Mouse (Mus musculus) embryo, embryonic 10 days (tissue): ENCODE data around the gene Trp53.
A peak's percentile ranks its signal among the peaks of the same experiment; 100 is the strongest.
"Not testable (repeated sequence)": the region's sequence is repeated elsewhere in the genome, so short reads cannot be mapped to it uniquely, and the experiment has no call there.

Source experiments
- DNase-seq: peaks from one replicate; pipeline ENCODE4 v3.0.0-alpha.2; 2015; ENCODE audit warnings: low spot score

Gene Trp53

GRCm38 (mm10) chr11:69580091-69580514 lies at the start of gene Trp53, which contains the start of gene Wrap53:
Trp53 (plus strand) TSS chr11:69580359.
Wrap53 (minus strand) TSS chr11:69580255.
- peak; percentile 96 for DNase-seq

- not testable (repeated sequence) for DNase-seq
Observed at GRCm38 (mm10) chr11:69530755-69531154, 49.4 kb upstream of the Trp53 start.

GRCm38 (mm10) chr11:69532480-69533150 lies 47.5 kb upstream of the Trp53 start:
- DNase-seq = no peak

GRCm38 (mm10) chr11:69534990-69535389 lies 45.2 kb upstream of the Trp53 start:
- no peak for DNase-seq

GRCm38 (mm10) chr11:69540700-69541099 lies 39.5 kb upstream of the Trp53 start:
- no peak for DNase-seq

GRCm38 (mm10) chr11:69541741-69542140 lies 38.4 kb upstream of the Trp53 start:
- DNase-seq = not testable (repeated sequence)

GRCm38 (mm10) chr11:69543598-69543997 lies 36.6 kb upstream of the Trp53 start:
- DNase-seq = no peak

GRCm38 (mm10) chr11:69545957-69546356 lies 34.2 kb upstream of the Trp53 start:
- no peak for DNase-seq

- peak; percentile 84 for DNase-seq
Observed at GRCm38 (mm10) chr11:69546423-69547053, 33.6 kb upstream of the Trp53 start.

- peak; percentile 69 for DNase-seq
Observed at GRCm38 (mm10) chr11:69547071-69547470, 33.1 kb upstream of the Trp53 start.

- DNase-seq = no peak
Observed at GRCm38 (mm10) chr11:69549060-69549656, 31.0 kb upstream of the Trp53 start, which contains the start of gene Dnah2. Dnah2 (minus strand) TSS chr11:69549110.

- DNase-seq = no peak
Observed at GRCm38 (mm10) chr11:69551310-69551709, 28.8 kb upstream of the Trp53 start.

- peak; percentile 93 for DNase-seq
Observed at GRCm38 (mm10) chr11:69552622-69553340, 27.4 kb upstream of the Trp53 start.

- peak; percentile 82 for DNase-seq
Observed at GRCm38 (mm10) chr11:69553341-69553721, 26.8 kb upstream of the Trp53 start.

- no peak for DNase-seq
Observed at GRCm38 (mm10) chr11:69554539-69555140, 25.5 kb upstream of the Trp53 start.

GRCm38 (mm10) chr11:69557381-69557958 lies 22.7 kb upstream of the Trp53 start:
- peak; percentile 81 for DNase-seq

GRCm38 (mm10) chr11:69558756-69559155 lies 21.4 kb upstream of the Trp53 start:
- DNase-seq = no peak

- DNase-seq = no peak
Observed at GRCm38 (mm10) chr11:69559183-69559582, 21.0 kb upstream of the Trp53 start.

- DNase-seq = peak; percentile 86
Observed at GRCm38 (mm10) chr11:69559851-69560765, 20.1 kb upstream of the Trp53 start, which contains the start of gene Efnb3. Efnb3 (minus strand) TSS chr11:69560205.
